Mouse (Mus musculus): ENCODE data around the gene Ccdc14.
"Not testable (repeated sequence)": the region's sequence is repeated elsewhere in the genome, so short reads cannot be mapped to it uniquely, and the experiment has no call there.

Gene Ccdc14

DNA sequence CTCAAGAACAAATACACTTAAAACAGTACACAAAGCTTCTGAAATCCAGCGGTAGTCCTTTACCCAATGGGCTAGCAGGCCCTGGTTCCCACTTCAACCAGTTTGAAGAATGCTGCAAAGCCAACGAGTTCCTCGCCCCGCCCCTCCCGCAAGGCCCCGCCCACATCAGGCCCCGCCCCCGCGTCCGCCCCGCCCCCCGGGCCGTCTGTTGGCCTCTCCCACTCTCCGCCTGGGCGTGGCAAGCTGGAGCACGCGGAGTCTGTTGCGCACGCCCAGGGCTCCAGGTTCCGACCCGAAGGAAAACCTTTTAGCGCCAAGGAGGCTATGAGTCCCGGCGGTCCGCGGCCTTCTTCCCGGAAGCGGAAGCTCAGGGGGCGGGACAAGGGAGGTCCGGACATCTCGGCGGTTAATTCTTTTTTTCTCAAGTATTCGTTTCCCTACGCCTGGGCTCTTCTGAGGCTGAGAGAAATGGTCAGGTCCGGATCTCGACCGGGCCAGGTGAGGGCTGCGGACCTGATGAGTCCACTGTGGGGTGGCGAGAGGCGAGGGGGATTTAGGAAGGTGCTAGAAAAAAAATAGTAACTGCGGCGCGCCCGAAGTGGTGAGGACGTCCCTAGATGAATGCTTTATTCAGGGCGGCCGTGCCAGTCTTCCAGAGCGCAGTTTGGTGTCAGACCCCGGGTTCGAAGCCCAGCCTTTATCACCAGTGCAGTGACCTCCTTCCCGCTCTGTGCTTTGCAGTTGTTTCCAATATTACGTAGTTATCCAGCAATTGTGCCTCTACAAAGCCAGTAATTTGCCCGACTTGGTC is at the start of gene Ccdc14:
Gene Ccdc14, plus strand, starts transcription at position 283 of the 811 bp plus-strand sequence.
- peak; percentile 75 to 76 for DNase-seq (ENCODE audit: low spot score in 2 of 2)

DNA sequence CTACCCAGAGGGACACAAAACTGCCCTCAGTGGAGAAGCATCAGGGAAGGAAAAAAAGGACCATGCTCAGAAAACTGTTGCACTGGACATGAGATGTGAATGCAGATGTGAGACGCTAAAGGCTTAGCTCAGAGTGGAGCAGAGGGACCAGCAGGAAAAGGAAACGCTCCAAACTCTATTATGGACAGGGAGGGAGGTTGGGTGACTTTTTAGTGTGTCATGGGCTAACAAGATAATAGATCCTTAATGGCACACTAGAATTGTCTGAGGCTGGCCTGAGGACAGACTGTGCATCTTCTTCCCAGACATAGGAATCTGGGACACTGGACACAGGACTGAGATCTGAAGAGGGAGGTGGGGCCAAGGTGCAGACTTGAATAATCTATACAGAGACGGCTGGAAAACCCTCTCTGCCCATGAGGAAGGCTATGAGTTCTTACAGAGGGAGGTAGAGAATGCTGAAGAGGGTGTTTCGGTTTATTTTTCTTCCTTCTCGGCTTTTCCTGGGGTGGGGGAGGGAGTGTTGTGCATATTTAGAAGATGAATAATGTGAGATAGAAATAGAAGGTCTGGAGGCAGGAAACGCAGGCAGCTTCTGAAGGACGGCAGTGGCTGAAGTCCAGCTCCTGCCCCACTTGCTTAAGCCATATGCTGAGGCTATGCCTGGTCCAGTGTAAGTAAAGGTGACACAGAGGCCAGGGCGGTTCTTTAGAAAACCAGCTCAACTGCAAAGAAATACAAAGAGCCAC is 46.7 kb upstream of the Ccdc14 start:
- no peak for DNase-seq (ENCODE audit: low spot score in 2 of 2)

DNA sequence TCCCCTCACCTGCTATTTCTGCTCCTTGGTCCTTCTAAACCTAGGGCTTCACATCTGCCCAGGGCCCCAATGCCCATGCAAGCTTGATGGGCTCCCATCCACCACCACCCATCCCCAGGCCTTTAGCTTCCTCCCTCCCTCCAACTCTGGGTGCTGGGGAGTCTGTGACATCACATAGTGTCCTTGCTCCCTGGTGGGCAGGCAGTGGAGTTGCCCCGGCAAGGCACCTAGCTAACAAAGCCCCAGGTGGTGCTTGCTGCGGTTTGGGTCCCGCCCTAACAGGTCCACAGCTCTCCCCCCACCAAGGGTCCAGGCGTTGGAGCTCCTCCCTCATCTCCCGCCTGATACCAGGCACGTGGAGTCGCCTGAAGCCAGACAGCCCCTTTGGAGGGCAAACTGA is 40.8 kb upstream of the Ccdc14 start, which contains the start of gene Ropn1:
Gene Ropn1, plus strand, starts transcription at position 301 of the 400 bp plus-strand sequence.
- DNase-seq (ENCODE audit: low spot score in 2 of 2) = no peak

DNA sequence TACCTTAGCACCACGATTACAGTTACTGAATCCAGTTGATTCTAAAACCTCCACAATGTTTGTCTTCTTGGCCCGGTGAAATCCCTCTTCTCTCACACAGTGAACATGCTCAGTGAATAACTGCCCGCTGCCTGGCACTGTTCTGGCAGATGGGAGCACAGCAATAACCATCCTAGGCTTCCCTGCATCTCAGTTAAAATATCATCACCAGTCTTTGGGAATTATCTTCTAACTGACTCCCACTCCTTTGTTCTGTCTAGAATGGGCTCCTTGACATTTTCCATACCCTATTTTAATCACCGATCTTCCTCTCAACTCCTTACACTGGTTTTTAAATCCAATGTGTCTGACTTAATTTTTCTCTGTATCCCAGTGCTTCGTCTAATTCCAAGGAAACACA is 37.4 kb upstream of the Ccdc14 start:
- no peak for DNase-seq (ENCODE audit: low spot score in 2 of 2)

DNA sequence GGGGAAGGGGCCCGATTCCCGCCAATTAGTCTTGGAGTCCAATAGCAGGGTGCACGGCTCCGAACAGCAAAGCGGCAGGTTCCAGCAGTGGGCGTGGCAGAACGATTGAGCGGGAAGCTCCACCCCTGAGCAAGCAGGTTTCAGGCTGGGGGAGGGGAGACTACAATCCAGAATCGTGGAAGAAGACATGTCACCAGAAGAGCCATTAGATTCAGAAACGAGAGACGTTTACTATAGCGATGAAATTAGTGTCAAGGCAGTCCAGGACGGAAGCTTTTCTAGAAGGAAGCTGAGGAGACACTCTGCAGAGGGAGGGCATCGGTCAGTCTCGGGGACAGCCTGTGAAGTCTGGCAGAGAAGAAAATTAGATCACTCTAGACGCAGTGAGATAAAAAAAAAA is 32.9 kb upstream of the Ccdc14 start:
- not testable (repeated sequence) for DNase-seq (ENCODE audit: low spot score in 2 of 2)

DNA sequence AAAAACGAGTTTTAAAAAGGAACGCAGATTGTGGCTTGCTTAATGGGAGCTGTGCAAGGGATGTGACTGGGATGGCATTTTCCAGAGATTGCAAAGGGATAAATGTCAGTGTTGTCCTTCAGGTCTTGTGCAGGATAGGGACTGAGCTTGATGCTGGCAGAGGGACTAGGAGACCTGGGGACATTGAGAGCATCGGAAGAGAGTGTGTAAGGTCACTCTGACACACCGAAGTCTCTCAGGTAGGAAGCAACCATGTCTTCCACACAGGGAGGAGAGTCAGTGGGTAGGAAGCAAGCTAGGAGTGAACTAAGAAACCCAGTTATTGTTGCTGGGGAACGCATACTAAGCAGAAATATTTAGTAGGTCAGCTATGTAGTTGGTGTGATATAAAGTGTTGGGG is 32.4 kb upstream of the Ccdc14 start:
- DNase-seq (ENCODE audit: low spot score in 2 of 2) = no peak

DNA sequence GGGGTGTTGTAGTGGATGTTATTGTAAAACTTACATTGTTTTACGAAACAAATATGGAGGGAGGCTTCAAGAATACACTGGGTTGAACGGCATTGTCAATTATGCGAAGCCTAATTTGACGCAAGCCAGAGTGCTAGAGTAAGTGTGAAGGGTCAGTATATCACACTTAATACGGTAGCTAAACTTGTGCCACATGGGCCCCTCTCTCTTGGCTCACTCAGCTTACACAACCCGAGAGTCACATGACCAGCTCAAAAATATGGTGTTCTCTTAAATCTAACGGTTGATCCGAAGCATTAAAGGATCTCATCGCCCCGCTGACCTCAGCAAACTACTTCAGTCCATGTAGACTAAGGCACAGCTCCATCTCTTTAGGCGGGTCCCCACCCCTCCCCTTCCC is 32.0 kb upstream of the Ccdc14 start:
- DNase-seq (ENCODE audit: low spot score in 2 of 2) = no peak

DNA sequence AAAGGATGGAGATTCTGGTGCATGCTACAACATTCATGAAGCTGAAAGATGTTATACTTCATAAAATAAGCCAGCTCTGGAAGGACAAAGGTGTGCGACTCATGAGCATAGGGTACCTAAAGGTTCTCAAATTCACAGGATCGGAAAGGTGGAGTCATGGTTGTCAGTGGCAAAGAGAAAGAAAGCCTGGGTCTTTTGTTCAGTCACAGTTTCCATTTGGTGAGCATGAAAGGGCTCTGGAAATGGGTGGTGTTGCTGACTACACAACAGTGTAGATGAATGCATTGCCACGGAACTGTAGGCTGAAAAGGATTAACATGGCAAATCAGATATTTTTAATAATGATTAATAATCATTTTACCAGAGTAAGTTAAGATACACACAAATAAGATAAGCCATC is 25.9 kb upstream of the Ccdc14 start:
- DNase-seq (ENCODE audit: low spot score in 2 of 2) = no peak

DNA sequence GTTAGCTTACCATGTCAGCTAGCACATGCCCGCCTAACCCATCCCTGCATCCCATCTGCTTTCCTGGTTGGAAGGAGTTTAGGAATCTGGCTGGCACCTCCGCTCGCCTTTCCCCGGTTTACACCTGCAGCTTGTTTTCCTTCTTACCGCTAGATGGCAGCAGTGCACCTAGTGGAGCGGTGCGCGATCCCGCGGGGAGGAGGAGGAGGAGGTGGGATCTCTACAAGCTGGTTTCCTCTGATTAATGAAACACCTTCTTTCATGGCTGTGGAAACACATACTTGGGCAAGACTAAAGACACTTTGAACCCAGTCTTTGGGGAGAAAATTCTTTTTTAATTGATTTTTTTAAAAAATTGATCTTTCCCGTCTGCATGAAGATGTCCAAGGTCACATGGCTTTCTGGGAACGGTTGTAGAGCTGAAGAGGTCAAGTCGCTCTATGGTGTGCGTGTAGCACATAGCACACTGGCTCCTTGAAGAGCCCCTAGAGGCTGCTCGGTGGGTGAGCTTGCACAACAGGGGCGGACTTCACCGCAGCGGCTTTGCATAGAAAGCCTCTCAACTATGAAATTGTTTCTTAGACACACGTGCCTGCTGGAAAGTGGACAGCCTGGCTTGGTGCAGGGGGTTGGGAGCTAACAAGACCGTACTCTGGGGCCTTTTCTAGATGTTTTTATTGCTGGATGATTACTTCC is 23.2 kb upstream of the Ccdc14 start:
- DNase-seq (ENCODE audit: low spot score in 2 of 2) = peak; percentile 29 to 72

DNA sequence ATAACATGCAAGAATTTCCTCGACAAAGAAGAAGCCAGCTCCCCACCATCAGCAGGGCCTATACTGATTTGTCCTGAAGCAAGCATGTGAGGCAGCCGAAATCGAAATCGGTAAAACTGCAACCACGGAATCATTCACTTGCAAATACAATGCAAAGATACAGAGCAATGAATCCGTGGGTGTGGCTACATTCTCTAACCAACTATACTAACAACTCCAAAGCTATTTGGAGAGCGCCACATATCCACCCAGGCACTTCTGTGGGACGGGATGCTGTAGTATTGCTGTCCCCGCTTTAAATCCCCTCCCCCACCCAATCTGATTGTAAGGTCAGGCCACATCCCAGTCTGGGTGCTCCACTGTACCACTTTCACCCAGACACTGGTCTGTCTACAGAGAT is 22.1 kb upstream of the Ccdc14 start:
- DNase-seq (ENCODE audit: low spot score in 2 of 2) = no peak

DNA sequence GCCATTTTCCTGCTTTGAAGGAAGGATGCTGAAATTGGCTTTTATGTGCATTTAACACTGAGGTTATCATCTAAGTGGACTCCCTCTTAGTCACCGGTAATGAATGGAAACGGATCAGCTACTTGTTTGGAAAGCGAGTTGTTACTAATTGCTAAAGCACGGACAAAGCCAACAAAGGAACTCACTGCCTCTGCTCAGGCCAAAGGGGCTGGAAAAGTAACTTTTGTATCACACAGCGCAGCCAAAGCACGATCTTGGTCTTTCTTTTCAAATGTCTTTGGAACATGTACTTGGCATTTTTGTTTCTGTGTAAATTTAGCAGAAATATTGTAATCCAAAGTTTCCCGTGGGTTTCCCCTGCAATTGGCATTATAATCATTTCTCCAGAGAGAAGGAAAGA is 18.4 kb upstream of the Ccdc14 start:
- no peak for DNase-seq (ENCODE audit: low spot score in 2 of 2)

DNA sequence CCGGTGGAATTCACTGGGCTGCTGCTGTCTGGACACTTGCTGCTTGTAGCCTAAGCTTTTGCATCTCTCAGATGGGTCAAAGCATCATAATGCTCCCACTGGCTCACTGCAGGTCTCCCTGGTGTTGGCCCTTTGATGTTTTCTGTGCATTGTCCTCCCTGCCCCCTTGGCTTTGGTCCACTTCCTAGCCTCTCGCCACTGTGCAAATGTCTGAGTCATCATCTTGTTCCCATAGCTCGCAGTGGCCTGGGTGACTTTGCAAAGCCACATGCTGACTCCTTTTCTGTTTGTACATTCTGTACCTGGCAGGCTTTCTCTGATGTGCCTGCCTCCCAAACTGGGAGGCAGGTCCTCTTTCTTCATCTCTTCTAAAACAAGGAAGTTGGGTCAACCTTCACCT is 17.6 kb upstream of the Ccdc14 start:
- no peak for DNase-seq (ENCODE audit: low spot score in 2 of 2)

DNA sequence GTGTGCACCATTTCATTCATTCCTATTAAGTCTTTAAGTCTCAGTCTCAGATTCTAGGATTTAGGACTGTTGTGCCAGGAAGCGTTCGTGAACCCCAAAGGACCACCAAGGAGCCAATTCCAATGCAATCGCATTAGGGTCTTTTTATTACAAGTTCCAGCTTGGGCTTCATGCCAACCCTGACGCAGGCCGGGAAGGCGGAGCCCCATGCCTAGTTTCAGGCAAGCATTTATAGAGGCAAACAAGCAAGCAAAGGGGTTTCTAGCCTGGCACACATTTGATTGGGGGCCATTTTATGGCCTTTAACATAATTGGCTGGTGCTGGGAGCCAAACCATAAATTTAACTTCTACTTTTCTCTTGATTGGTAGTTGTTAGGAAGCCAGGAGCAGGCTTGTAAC is 16.1 kb upstream of the Ccdc14 start:
- no peak for DNase-seq (ENCODE audit: low spot score in 2 of 2)

DNA sequence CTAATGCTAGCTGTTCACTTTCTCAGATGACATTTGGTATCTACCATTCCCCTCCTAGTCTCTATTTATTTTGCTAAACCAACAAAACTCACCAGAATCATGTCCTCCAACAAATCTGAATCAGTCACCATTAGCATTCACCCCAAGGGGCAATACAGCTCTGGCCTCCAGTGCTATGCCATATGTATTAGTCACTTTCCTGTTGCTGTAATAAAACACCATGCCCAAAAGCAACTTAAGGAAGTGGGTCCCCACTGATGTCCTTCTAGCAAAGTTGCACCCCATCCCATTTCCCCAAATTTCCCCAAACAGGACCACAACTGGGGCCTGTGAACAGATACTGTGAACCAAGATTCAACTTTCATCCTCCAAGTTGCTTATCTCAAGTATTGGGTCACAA is 8.6 kb upstream of the Ccdc14 start:
- DNase-seq (ENCODE audit: low spot score in 2 of 2) = no peak

DNA sequence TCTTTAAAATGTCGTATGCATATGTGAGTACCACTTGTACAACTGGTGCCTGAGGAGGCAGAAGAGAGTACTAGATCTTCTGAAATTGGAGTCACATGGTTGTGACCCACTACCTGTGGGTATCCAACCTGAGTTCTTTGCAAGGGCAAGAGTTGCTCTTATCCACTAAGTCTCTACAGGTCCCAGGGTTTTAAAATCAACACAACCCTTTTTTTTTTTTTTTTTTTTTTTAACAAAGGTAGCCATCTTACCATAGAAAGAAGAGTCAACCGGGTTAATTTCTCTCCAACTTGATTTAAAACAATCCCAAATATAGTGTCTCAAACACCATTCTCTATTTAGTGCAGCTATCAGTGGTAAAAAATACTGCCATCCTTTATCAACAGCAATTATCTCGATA is 537 bp upstream of the Ccdc14 start:
- no peak for DNase-seq (ENCODE audit: low spot score in 2 of 2)

DNA sequence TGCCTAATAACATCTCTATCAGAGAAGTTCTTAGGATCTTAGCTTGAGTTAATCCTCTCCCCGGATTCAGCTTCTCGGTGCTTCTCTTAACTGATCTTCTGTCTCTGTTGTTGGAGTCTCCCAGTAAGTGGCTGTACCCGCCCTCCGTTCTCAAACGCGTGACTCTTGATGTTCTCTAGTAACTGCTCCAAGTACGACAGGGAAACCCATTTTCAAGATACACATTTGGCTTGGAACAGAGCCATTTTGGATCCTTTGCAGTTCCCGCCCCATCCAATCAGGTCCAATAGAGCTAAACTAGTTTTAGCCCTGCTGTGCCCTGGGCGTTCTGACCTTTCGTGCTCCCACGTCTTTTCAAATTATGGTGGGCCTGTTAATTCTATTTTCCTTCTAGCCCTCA is 740 bp downstream of the Ccdc14 start:
- no peak for DNase-seq (ENCODE audit: low spot score in 2 of 2)

DNA sequence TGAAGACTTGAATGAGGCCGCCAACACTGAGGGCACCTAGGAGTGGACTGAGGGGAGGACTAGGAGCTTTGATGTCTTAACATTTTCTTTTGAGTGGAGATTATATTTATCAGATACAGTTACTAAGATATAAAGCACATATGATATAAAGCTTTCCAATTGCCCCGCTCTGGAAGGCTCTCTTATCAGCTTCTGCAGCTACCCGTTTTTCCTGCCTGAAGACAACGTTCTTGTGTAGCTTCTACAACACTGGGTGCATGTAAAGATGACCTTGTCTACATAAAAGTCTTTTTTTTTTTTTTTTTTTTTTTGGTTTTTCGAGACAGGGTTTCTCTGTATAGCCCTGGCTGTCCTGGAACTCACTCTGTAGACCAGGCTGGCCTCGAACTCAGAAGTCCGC is 4.1 kb downstream of the Ccdc14 start:
- no peak for DNase-seq (ENCODE audit: low spot score in 2 of 2)

DNA sequence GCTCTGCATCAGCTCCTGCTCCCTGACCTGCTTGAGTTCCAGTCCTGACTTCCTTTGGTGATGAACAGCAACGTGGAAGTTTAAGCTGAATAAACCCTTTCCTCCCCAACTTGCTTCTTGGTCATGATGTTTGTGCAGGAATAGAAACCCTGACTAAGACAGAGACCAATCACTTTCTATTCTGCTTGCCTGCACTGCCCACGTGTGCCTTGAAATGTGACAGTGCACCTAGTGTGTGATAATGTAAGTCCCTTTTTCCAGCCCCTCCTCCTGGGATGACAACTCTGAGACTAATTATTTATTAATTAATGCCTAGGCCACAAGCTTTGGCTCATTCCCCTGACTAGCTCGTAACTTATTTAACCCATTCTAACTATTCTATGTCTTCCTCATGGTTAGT is 8.3 kb downstream of the Ccdc14 start:
- not testable (repeated sequence) for DNase-seq (ENCODE audit: low spot score in 2 of 2)

DNA sequence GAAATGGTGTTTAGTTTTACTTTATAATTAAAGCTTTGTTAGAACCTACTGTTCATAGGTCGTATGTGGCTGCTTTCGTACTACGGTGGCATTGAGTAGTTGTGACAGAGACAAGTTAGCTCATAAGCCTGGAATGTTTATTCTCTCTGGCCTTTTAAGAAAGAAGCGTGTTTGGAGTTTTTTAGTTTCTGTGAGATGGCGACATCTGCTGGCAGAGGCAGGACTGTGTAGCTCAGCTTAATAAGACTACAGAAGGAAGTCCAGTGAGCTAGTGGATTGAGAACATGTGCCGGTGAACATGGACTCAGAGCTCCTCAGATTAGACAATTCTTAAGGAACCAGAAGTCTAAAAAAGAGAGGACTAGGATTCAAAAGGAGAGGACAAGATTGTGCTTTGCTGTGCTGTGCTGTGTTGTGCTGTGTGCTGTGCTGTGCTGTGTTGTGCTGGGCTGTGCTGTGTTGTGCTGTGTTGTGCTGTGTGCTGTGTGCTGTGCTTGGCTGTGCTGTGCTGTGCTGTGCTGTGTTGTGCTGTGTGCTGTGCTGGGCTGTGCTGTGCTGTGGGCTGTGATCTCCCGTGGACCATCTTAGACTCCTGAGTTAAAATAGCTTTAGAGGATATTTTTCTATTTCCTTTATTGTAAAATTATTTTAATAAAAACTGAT is 9.9 kb downstream of the Ccdc14 start:
- DNase-seq (ENCODE audit: low spot score in 2 of 2) = peak; percentile 11 to 39

DNA sequence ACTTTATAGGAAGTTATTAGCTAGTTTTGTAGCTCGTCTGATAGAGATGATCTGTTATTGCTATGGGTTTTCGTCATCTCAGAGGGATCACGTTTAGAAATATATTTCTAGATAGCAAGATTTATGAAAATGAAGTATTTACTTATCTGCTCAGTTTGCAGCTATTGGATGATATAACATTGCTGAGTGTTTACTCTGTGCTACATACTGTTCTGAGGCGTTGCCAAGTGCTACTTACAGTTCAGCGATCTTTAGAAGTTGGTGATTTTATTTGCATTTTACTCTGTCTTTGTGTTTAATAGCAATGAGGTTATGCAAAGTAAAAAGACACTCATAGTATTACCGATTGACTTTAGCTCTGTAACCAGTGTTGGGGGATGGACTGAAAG is 10.4 kb downstream of the Ccdc14 start:
- DNase-seq (ENCODE audit: low spot score in 2 of 2) = no peak

DNA sequence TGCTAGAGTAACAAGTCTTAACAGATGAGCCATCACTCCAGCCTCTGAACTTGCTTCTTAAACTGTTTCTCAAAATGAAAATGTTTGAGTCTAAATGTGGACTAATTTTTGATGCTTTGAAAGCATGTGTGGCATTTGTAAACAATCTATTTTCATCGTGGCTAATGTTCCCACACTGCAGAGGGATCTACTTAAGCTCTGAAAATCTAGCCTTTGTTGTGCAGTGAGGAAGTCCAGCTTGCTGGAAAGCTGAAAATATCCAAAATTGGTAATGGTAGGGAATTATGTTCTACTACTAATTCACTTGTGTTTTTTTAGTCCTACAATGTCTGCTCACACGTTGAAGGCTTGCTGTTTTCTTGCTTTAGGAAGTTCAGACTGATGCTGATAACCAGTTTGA is 15.6 kb downstream of the Ccdc14 start:
- no peak for DNase-seq (ENCODE audit: low spot score in 2 of 2)

DNA sequence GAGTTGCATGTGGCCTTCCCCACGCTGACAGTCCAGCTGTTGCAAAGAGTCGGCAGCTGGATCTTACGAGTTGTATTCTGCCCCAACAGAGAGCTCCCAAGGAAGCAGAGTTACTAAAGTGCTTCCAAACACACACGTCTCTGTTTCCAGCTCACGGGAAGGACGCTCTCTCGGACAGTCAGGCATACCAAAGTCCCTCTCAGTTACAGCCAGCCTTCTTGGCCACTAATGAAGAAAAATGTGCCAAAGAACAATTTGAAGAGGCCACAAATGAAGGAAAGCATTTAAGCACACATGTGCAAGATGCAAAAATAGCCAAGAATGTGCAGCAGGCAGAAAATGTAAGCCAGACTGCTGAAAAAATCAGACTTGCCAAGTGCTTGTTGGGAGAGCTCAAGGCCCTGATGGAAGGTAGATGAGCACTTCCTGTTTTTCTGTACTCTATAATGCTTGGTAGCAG is 16.1 kb downstream of the Ccdc14 start:
- DNase-seq (ENCODE audit: low spot score in 2 of 2) = no peak

Measured in thymus, postnatal 10 days (tissue).